Mouse (Mus musculus): ENCODE measurements at regions not wholly inside any gene's neighbourhood (a gene's known extent, or its start where the extent isn't known, plus 50 kb on each side); places are given as distances from the start of the nearest gene placed in this dataset.
A peak's percentile ranks its signal among the peaks of the same experiment; 100 is the strongest.

DNA sequence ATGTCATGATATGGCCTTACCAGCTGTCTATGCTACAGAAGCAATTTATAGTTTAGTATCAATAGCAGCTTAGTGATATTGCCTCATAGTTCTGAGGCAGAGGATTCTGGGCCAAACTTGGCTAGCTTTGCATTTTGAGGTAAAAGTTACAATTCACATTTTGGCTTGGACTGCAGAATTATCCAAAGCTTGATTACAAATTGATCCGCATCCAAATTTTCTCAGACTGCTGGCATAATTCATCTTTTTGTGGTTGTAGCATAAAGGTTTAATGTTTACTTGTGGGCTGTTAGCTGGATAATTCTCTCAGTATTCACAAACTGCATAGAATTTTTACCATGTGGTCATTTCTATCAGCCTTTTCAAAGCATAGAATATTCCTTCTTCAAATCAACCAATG lies 589.9 kb upstream of the Pdcd1 start:
- DNase-seq (ENCODE audit: low spot score): no peak

DNA sequence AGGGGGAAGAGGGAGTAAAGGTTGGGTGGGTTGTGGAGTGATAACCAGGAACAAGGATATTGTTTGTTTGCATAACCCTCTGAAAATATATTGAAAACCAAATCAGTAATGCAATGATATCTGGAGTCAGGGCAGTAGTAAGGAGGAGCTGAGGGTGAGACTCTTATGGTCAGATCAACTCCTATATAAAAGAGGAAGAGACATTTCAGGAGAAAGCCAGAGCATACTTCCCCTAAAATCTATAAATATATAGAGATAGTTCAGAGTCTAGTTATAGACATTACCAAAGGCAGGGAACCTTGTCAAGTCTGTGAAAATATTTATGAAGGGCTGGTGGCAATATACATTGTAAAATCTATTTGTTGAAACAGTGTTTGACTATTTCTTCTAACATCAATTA lies 605.9 kb upstream of the Pdcd1 start:
- DNase-seq (ENCODE audit: low spot score): no peak

DNA sequence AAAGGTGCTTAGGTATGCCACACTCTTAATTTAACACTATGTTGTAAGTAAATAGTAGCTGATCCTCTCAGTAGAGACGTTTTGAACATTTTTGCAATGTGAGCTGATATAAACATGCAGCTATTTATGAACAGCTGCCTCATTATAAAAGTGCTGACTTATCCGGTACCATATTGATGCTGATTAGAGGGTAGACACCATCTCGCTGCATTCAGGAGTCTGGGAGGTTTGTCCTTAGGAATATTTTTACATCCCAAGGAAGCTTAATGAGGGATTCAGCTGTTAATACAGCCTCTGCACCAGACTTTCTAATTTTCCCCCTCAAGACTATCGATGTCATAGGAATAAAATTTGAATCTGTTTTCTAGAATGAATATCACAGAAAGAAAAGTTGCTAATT lies 619.3 kb upstream of the Pdcd1 start:
- no peak for DNase-seq (ENCODE audit: low spot score)

DNA sequence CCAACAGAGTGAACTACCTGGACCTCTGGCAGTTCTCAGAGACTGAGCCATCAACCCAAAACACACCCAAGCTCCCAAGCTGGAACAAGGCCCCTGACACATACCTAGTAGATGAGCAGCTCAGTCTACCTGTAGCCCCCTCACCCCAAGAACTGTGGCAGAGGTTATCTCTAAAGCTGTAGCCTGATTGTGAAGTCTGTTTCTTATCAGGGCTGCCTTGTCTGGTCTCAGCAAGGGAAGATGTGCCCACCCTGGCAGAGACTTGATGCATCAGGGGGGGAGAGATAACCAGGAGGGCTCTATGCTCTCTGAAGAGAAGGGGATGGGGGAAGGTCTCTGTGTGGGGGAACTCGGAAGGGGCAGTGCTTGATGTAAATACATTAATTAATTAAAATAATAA lies 612.9 kb upstream of the Fam174a start:
- no peak for DNase-seq (ENCODE audit: low spot score)

DNA sequence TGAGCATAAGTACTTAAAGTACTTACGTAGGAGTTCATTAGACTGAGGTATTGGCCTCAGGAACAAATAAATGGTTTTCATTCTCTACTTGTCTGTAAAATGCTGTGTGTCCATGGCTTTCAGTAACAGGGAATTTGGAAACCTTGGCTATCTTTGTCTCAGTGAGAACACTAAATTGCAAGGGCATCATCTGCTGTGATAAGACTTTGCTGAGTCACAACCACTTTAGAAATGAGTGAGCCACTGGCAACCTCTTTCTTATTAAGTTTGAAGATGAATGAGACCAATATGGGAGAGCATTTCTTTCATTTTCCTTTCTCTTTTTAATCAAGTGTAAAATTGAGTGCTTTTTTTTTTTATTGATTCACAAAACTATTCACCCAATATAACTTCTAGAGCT lies 611.7 kb upstream of the Fam174a start:
- no peak for DNase-seq (ENCODE audit: low spot score)

DNA sequence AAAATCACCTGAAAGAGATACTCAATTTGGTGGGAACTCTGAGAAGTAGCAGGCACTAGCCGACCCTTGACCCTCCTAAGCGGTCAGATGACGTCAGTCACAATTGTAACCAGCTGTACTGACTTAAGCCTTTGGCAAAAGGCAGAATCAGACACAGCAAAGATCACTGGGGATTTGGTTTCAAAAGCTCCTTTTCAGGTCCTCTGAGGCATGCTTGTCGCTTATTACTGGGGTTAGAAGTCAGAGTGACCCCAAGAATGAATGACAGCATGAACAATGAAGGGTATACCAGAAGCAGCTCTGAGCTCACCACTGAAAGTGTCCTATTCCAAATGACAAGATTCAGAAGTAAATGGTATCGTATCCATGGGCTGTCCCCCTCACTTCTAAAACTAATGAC lies 600.6 kb upstream of the Fam174a start:
- DNase-seq (ENCODE audit: low spot score): no peak

DNA sequence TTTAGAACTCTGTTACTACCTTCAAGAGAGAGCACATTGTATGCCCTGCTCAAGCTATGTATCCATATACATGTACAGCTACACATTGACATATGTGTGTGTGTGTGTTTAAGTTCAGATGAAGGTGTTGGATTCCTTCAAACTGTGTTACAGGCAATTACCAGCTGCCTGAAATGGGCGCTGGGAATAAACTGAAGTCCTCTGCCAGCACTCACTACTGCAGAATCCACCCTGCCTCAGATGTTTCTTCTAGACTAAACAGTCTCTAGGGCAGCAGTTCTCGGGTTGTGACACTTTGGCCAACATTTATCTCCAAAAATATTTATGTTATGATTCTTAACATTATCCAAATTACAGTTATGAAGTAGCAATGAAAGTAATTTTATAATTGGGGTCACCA lies 595.7 kb upstream of the Fam174a start:
- DNase-seq (ENCODE audit: low spot score): no peak

DNA sequence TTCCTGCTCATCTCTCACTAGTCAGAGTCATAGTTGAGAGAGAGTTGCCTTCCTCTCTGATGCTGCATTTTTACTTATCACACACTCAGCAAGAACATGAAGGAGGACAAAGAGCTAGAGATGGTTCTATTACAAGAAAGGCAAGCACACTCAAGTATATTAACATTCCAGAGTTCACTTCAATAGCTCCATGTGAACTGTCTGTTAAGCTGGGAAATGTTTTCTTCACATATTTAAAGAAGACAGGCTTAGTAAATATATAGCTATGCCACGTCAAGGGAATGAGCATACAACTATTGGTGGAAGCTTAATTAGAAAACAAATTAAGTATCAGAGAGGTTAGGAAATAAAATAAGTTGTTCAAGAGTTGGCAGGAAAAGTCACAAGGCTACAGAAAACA lies 559.9 kb upstream of the Fam174a start:
- DNase-seq (ENCODE audit: low spot score): no peak

DNA sequence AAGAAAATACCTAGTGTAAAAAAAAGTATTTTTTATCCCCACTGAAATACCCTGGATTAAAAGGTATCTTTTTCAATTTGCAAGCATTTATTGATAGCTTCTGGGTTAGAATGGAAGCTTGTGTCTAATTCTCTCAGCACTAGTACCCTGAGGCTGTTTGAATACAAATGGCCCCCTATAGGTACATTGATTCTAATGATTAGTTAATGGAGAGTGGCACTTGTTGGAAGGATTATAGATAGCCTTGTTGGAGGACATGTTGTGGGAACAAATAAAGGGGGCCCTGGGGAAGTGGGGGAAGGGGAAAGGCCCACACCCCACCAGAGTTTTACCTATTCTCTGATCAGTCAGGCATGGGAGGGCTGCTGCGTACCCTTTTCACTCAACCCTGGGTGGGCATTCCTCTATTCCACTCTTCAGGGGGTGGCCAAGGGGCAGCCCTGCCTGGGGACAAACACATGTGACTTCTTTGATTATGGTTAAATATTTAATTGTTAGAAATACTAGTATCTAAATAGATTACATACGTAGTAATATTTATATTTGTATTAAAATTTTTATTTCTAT lies 524.3 kb upstream of the Fam174a start:
- no peak for DNase-seq (ENCODE audit: low spot score)

DNA sequence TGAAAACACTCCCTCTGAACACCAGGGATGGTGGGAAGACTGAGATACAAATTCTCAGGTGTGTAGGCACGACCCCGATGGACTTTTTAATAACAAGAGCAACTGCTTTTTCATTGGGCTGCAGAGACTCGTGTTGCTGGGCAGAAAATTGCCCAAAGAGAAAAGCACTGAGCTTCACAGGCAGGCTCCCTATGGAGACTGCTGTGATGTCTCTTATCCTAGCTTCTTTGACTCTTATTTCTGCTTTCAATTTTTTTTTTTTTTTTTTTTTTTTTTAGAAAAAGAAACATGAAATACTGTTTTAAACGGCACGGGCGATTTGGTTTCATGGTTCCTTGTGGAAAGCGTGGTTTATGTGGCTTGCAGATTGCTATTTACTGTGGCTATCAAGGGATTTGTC lies 522.8 kb upstream of the Fam174a start:
- DNase-seq (ENCODE audit: low spot score): no peak

DNA sequence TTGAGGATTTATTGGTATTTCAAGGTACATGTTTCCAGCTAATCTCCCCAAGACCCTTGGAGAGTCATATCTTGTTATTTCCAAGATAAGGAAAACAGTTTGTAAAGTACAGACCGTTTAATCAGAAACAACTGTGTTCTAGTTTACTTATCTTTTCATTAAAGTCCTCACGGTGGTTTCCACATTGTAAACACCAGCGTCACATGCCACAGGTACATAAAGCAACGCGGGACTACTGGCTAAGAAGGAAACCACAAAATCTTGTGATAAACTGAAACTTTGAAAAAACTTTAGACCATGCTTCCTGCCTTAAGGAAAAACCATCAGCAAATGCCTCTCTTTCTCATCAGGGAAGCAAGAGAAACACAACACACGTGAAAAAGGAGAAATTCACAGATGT lies 522.4 kb upstream of the Fam174a start:
- DNase-seq (ENCODE audit: low spot score): no peak

DNA sequence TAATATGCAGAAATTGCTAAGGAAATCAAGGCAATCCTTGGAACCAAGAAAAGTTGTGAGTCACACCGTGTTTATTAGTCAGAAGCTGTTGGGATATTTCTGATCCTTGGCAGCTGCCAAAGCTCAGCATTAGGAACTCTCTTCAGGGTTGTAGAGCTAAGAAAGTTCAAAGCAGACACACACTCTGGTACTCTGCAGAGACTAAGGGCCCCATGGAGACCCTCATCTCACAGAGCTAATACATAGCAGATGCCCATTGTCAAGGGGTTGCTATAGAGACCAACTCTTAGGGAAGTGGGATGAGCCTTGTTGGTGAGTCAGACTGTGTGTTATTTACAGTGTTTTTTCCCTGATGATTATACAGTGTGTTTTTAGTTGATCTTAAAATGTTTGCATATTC lies 517.4 kb upstream of the Fam174a start:
- DNase-seq (ENCODE audit: low spot score): no peak

DNA sequence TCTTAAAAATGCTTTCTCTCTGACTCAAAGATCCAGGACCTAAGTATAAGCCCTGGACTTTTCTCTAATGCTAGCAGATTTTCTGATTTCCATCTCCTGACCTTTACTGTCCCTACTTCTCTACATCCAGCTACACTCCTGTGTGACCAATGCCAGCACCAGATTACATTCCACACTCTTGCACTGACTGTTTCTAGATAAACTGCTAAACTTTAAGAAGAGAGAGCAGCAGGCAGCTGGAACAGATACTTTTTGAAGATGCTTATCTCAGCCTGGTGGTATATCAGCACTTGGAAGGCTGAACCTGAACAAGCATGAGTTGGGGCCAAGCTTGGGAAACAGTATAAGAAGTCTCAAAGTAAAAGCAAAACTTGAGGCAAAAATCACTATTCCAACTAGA lies 509.7 kb upstream of the Fam174a start:
- DNase-seq (ENCODE audit: low spot score): no peak

DNA sequence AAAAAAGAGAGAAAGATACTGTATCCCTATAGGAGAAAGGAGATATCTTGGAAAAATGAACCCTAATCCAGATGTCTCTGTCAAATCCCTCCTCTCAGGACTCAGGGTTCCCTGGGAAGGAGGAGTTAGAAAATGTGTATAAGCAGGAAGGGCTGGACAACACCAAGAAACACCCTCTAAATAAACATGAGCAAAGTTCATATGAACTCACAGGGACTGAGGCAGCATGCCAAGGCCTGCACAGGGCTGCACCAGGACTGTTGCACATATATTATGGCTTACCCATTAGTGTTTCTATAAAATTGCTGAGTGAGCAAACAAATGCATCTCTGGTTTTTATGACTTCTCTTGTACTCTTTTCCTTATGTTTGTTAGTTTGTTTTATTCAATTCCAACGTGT lies 508.5 kb upstream of the Fam174a start:
- DNase-seq (ENCODE audit: low spot score): peak; percentile 19

DNA sequence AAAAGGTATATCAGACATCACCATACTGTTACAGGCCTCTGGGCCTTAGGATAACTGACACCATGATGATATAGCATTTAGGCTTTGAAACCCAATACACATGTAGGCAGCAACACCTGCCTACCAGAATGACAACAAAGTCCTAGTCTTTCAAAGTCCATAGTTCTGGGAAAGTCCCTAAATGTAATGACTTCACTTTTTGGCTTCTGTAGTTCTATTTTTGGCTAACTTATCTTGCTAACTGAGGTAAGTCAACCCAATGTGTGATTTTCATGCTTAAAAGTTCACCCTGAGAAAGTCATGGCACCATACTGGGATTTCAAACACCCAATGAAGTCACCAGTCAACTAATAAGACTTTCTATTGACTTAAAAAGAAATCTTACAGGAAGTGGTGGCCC lies 485.8 kb upstream of the Fam174a start:
- no peak for DNase-seq (ENCODE audit: low spot score)

DNA sequence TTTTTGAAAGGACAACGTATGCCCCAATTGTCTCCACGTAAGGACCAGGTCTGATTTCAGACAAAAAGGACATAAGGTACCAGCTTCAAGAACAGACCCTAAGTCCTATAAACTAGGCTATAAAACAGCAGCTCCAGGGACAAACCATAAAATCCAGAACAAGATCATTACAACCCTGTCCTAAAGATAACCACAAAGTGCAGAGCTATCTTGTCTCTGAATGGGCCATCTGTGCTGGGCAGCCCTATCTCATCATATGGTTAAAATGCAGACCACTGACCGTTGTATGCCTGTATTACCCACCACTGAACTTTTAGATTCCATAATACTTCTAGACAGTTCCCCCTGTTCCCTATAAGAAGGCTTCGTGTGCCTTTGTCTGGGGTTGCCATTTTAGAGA lies 477.4 kb upstream of the Fam174a start:
- DNase-seq (ENCODE audit: low spot score): no peak

DNA sequence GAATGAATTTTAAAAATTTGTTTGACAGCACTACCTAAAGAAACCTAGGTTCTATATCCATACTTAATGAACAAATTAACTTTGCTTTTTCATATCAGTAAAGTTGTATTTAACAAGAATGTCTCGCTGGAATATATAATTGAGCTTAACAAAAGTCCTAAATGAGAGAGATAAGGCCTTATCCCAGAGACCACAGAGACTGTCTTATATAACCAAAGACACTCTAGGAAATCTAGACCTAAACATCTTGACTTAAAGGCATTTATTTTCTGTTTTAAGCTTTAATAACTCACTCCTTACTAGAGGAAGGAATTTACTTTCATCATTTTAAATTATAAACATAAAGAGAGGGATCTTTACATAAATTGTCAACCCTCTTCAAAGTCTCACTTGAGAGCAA lies 461.9 kb upstream of the Fam174a start:
- DNase-seq (ENCODE audit: low spot score): no peak

DNA sequence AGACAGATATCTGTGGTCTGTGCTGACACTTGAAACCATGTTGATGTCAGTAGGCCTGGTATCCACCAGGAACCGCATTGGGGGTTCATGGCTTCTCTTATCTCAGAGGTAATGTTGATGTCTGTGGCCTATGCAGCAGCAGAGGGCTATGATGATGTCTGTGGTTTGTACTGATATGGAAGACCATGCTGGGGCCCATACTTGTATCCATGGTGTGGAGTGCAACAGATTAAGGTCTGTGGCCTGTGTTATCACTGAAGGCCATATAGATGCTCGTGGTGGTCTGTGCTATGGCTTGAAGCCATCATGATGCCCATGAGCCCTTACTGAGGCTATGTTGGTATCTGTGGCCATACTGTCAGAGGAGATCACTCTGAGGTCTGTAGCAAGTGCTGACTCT lies 455.0 kb upstream of the Fam174a start:
- no peak for DNase-seq (ENCODE audit: low spot score)

DNA sequence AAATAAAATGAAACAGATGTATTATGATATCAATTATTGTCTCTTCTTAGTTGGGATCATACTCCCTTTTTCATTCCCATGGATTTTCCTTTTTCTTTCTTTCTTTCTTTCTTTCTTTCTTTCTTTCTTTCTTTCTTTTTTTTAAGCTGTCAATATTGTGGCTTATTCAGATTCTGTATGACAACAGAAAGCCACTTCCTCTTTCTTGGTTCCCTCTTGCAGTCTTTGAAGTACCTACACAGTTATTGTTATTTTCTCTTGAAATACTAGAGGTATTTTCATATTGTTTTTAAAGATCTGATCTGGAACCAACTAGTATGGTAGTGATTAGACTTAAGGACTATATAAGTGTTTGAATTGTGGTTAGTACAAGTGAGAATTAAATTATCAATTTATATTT lies 444.6 kb upstream of the Fam174a start:
- DNase-seq (ENCODE audit: low spot score): no peak

DNA sequence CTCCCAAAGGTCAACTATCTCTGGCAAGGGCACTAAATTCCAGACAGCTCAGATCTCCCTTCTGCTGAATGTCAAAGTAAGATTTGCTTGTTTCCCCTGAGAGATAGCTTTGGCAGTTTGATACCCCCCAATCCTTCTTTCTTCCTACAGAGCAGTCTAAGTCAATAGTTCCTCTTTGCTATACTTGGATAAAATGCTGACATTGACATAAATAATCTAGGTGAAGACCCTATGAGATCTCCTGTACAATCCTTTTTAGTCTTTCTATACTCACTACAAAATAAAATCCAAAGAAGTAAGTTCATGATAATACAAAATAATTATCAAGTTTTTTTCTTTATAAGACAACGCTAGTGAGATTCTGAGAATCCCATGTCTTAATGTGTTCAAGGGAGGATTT lies 432.9 kb upstream of the Fam174a start:
- DNase-seq (ENCODE audit: low spot score): no peak

DNA sequence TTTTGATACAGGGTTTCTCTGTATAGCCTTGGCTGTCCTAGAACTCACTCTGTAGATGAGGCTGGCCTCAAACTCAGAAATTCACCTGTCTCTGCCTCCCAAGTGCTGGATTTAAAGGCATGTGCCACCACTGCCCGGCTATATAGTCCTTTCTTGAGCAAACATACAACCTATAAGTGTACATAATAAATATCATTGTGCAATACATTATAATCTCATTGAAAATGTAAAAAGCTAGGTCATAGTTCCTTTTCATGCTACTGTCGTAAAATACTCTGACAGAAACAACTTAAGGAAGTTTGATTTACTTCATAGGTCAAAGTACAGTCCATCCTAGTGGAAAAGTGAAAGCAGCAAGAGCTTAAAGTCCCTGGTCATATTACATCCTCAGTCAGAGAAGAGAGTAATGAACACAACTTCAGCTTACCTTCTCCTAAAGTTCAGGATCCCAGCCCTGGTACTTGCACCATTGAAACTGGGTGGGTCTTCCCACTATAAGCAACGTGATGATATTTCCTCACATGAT lies 408.4 kb upstream of the Fam174a start:
- DNase-seq (ENCODE audit: low spot score): no peak

DNA sequence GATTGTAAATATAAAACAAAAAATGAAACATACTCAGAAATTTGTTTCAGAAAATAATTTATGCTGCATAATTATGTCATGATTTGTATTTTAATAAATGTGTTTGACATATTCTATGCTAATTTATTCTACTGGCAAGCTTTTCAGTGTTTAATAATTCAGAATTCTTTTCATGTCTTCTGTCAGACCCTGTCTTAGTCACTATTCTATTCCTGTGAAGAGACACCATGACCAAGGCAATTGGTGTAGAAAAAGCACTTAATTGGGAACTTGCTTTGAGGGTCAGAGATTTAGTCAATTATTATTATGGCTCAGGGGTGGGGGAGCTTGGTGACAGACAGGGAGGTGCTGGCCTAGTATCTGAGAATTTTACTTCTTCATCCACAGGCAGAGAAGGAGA lies 402.6 kb upstream of the Fam174a start:
- DNase-seq (ENCODE audit: low spot score): no peak

All from urinary bladder, postnatal 14 days (tissue).